Mouse (Mus musculus) spleen, adult 2 months (tissue): ENCODE measurements around the gene Uck1. TPM values are rescaled to one million over a fixed set of nuclear protein-coding genes. Genes with fewer than 3 reads are reported as not detected.

Experiments used
- DNase-seq, 2 experiments: peaks; one replicate each; pipeline versions ENCODE4 v3.0.0 to v3.0.0-alpha.2; 2012 to 2021; ENCODE audit warnings: low spot score in 2 of 2, low read depth in 1 of 2
- H3K27ac ChIP-seq: fragments of 200-500 bp; 2 replicates; pipeline ENCODE4 v1.5.1; 2012; ENCODE audit warnings: low read length, inconsistent platforms; ENCODE audit not compliant: insufficient read depth
- H3K27me3 ChIP-seq: fragments of 200-500 bp; 2 replicates; pipeline ENCODE4 v1.6.1; 2012; ENCODE audit warnings: mild to moderate bottlenecking, moderate library complexity, low read length, inconsistent platforms; ENCODE audit not compliant: control insufficient read depth, insufficient read depth
- H3K36me3 ChIP-seq: fragments of 200-500 bp; 2 replicates; pipeline ENCODE4 v1.6.1; 2012; ENCODE audit warnings: mild to moderate bottlenecking, low read length, inconsistent platforms; ENCODE audit not compliant: control insufficient read depth, insufficient read depth
- H3K4me1 ChIP-seq: fragments of 200-500 bp; 2 replicates; pipeline ENCODE4 v1.6.1; 2011; ENCODE audit warnings: inconsistent platforms; ENCODE audit not compliant: control insufficient read depth, insufficient read depth, insufficient read length
- H3K4me3 ChIP-seq: fragments of 200-500 bp; 2 replicates; pipeline ENCODE4 v1.5.1; 2011; ENCODE audit warnings: mild to moderate bottlenecking, inconsistent platforms; ENCODE audit not compliant: insufficient read depth, insufficient read length; ENCODE audit errors: extremely low read depth
- CTCF ChIP-seq: fragments of 200-500 bp; IDR thresholded peaks from 2 replicates; pipeline ENCODE4 v1.5.1; 2011; ENCODE audit warnings: mild to moderate bottlenecking, inconsistent platforms; ENCODE audit not compliant: insufficient read depth, insufficient read length, insufficient replicate concordance; ENCODE audit errors: extremely low read depth
- POLR2A ChIP-seq: fragments of 200-500 bp; IDR thresholded peaks from 2 replicates; pipeline ENCODE4 v1.6.1; 2011; ENCODE audit warnings: low read depth, low read length, inconsistent platforms
- WGBS: fragments of 180-500 bp; shearing (Covaris S2); methylation state at CpG from one replicate; pipeline ENCODE4 v1.1.7; 2018; 5-methylcytosine and 5-hydroxymethylcytosine counted together
- polyA plus RNA-seq: library from polyadenylated mRNA; depleted of rRNA; stranded (reverse); fragments of >200 nt; gene quantifications from 2 replicates; pipeline ENCODE4 v1.2.3, GENCODE M21; 2012

Uck1 gene
- polyA plus RNA-seq, 1 experiment = 58.4 TPM

DNA sequence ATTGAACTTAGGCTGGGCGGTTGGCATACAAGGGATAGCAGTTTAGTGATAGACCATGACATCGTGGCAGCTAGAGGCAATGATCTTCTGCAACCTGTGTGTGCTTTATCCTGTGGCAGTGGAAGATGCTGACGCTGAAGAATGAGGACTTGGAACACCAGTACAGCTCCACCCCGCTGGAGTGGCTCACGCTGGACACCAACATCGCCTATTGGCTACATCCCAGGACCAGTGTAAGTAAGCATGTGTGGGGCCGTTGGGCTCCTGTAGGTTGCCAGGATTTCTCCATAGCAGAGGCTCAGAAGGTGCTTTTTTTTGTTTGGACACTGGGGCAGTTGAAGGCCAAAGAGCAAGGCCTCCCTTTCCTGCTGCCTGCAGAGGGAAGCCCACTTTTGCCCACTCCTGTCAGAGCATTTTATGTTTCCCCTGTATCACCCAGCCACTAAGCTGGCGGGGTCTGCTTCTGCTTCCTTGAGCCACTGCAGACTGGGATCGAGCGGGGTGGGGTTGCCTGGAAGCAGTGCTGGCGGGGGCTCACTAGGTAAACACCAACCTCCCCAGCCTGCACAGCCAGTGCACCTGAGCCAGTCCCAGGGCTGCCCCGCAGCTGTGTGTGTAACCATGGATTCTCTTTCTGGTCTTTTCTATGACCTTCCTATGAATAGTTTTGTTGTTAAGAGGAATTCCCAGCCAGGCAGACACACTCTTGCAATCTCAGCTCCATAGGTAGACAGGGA, 8.0 kb downstream of the Uck1 start:
- Histone ChIP-seq H3K4me3 (no peak overlapping the region), H3K4me1 (no peaks in the 10 kb centered on the region), H3K27me3 (no peaks in the 10 kb centered on the region), H3K27ac (no peak overlapping the region), H3K36me3 (peaks cover 30% of the 10 kb centered on the region)
- 89% methylated on average over 12 of the region's 12 CpGs for WGBS
- DNase-seq = no peak
- TF ChIP-seq CTCF (no peak), POLR2A (no peak)

DNA sequence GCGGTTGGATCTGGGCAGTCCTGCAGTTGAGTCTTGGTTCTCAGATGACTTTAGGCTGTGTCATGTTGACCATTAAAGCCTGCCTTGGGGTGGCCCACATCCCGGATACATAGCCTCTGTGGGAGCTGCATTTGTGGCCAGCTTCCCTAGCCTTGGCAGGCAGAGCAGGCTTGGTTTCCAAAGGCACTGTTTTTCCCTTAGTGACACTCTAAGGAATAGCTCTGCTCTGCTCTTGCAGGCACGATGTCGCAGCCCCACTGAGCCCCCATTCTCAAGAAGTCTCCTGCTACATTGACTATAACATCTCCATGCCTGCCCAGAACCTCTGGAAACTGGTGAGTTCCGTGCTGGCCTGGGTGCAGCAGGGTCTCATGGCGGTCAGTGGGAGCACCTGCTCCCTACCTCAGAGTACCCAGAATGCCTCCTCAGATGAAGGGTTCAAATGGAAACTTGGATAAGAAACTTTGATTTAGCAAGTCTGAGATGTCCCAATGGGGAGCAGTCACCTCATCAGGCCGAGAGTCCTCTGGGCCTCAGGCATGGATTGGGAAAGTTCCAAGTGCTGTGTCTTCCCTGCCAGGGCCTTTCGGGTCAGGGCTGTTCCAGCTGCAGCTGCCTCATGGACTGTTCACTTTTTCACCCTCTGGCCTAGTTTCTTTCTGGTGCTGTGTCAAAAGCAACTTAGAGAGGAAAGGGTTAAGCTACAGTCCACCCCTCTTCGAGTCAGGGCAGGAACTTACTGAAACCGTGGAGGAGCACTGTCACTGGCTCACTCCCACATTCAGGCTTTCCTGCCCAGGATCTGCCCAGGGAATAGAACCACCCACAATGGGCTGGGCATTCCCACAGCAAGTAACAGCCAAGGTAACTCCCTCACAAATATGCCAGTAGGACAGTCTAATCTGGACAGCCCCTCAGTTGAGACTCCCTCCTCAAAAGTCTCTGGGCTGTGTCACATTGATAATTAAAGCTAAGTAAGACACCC, 11.3 kb downstream of the Uck1 start:
- H3K36me3 ChIP-seq = peaks cover 18% of the 10 kb centered on the region; the same call in 1 of the 2 replicates
- no peak for DNase-seq
- no peaks in the 10 kb centered on the region for H3K27me3 ChIP-seq
- 81% methylated on average over 10 of the region's 10 CpGs for WGBS
- no peaks in the 10 kb centered on the region for H3K4me1 ChIP-seq
- no peak overlapping the region for H3K27ac ChIP-seq
- no peak overlapping the region for H3K4me3 ChIP-seq
- TF ChIP-seq CTCF = no peak
- no peak for TF ChIP-seq POLR2A

DNA sequence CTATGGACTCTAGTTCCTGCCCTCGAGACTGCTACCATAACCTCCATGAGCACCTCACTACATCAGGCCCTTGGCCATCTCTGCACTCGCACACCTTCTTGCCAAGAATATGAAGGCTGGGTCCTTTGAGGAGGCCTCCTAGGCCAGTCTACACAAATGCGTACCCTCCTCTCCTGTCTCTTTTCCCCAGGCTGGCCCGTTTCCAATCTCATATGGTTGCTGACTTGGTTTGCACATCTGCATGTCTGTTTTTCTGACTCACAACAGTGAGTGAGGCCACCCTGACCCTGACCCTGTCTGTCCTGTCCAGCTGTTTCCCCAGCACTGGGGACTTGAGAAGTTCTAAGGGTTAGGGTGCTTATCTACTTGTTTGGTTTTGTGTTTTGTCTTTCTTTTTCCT, 13.2 kb downstream of the Uck1 start:
- H3K4me3 ChIP-seq = no peak overlapping the region
- no peaks in the 10 kb centered on the region for H3K27me3 ChIP-seq
- WGBS = 81% methylated on average over 4 of the region's 4 CpGs
- TF ChIP-seq POLR2A (no peak), CTCF (no peak)
- H3K36me3 ChIP-seq = peaks cover 10% of the 10 kb centered on the region; the same call in 1 of the 2 replicates
- H3K27ac ChIP-seq = no peak overlapping the region
- no peak for DNase-seq
- H3K4me1 ChIP-seq = no peaks in the 10 kb centered on the region

GRCm38 (mm10) chr2:32242986-32243385, 17.0 kb downstream of the Uck1 start:
- H3K36me3 ChIP-seq = peaks cover 3% of the 10 kb centered on the region; the same call in 1 of the 2 replicates
- 85% methylated on average over 4 of the region's 4 CpGs for WGBS
- no peak for TF ChIP-seq POLR2A
- no peak for TF ChIP-seq CTCF
- DNase-seq = no peak
- H3K4me3 ChIP-seq = no peak overlapping the region
- H3K27ac ChIP-seq = no peak overlapping the region
- H3K4me1 ChIP-seq = no peaks in the 10 kb centered on the region
- H3K27me3 ChIP-seq = no peaks in the 10 kb centered on the region

DNA sequence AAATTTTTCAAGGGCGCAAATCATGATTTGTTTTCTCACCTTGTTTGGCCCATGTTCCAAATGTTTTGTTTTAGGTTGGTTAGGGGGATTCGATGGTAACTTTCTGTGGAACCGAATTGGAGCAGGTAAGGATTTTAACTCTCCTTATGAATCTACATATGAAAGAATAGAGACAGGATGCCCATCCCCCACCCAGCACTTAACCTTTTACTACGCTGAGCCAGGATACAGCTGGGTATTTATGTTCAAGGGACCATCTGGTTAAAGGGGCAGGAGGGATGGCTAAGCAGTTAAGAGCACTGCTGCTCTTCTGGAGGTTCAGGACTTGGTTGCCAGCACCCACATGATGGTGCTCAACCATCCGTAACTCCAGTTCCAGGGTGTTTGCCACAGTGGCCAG, 19.4 kb downstream of the Uck1 start:
- Histone ChIP-seq H3K36me3 (peaks cover 2% of the 10 kb centered on the region; the same call in 1 of the 2 replicates), H3K4me1 (no peaks in the 10 kb centered on the region), H3K27ac (no peak overlapping the region), H3K4me3 (no peak overlapping the region), H3K27me3 (no peaks in the 10 kb centered on the region)
- no peak for DNase-seq
- TF ChIP-seq POLR2A = no peak
- no peak for TF ChIP-seq CTCF
- WGBS = 86% methylated on average over 5 of the region's 5 CpGs

- 91% methylated on average over 9 of the region's 9 CpGs for WGBS
- TF ChIP-seq CTCF (no peak), POLR2A (no peak)
- H3K27ac ChIP-seq = no peak overlapping the region
- no peak overlapping the region for H3K4me3 ChIP-seq
- no peaks in the 10 kb centered on the region for H3K27me3 ChIP-seq
- peaks cover 3% of the 10 kb centered on the region; the same call in 1 of the 2 replicates for H3K4me1 ChIP-seq
- DNase-seq = no peak
- H3K36me3 ChIP-seq = no peaks in the 10 kb centered on the region
Observed at GRCm38 (mm10) chr2:32238708-32239435, 21.1 kb downstream of the Uck1 start.
